Mouse (Mus musculus): ENCODE measurements at regions not wholly inside any gene's neighbourhood (a gene's known extent, or its start where the extent isn't known, plus 50 kb on each side); places are given as distances from the start of the nearest gene placed in this dataset.

DNA sequence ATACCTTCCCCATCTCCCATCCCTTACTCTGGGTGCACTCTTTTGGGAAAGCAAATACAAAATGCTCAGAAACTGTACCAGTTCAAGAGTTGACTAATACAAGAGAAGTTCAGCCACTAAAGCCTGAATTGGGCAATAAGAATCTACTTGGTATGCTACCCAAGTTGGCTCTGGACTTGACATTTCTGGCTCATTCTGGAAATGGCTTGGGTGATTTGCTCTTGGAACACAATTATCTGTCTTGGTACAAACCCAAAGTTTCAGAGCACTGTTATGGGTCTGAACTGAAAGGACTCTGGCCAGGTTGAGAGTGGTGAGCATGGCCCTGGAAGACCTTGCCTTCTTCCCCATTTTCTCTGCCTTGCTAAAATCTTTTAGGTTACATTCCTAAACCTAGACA lies 136.6 kb downstream of the Fam84a start:
- no peak for TF ChIP-seq POLR2A (IDR thresholded peaks at IDR 0.05; ENCODE audit: borderline replicate concordance, insufficient read depth, low read length)
- TF ChIP-seq CTCF (IDR thresholded peaks at IDR 0.05; ENCODE audit: borderline replicate concordance, insufficient read depth, low read depth, low read length), result no peak

All from cerebellum, adult 2 months (tissue).